Mouse (Mus musculus) C2C12 (cell line): ENCODE data around the gene Sirt2. TPM values are rescaled to one million over a fixed set of nuclear protein-coding genes. Genes with fewer than 3 reads are reported as not detected.
A peak's percentile ranks its signal among the peaks of the same experiment; 100 is the strongest.

Experiments used
- H3K27me3 ChIP-seq: one replicate; pipeline ENCODE4 v1.6.1; 2011; ENCODE audit not compliant: control insufficient read depth, insufficient read depth, insufficient read length
- H3K36me3 ChIP-seq: one replicate; pipeline ENCODE4 v1.6.1; 2011; ENCODE audit not compliant: control insufficient read depth, insufficient read depth
- H3K4me3 ChIP-seq: one replicate; pipeline ENCODE4 v1.5.1; 2011; ENCODE audit warnings: mild to moderate bottlenecking, control low read depth; ENCODE audit not compliant: poor library complexity, insufficient read depth, severe bottlenecking
- H3K79me2 ChIP-seq: one replicate; pipeline ENCODE4 v1.6.1; 2011; ENCODE audit not compliant: control insufficient read depth, insufficient read depth
- H3K79me3 ChIP-seq: one replicate; pipeline ENCODE4 v1.6.1; 2011; ENCODE audit warnings: low read depth, control low read depth
- H3ac ChIP-seq: one replicate; pipeline ENCODE3; 2011; ENCODE audit warnings: low read depth; ENCODE audit not compliant: control insufficient read depth, insufficient read length
- CEBPB ChIP-seq: IDR thresholded peaks from one replicate; pipeline ENCODE4 v1.6.1; 2011; ENCODE audit warnings: low read depth, mild to moderate bottlenecking, control low read depth, moderate library complexity
- CTCF ChIP-seq: IDR thresholded peaks from one replicate; pipeline ENCODE4 v1.5.1; 2011; ENCODE audit not compliant: control insufficient read depth, insufficient read depth, insufficient read length
- FOSL1 ChIP-seq: IDR thresholded peaks from one replicate; pipeline ENCODE4 v1.8.0; 2011; ENCODE audit warnings: mild to moderate bottlenecking, low read length; ENCODE audit not compliant: poor library complexity, insufficient read depth, severe bottlenecking
- MAX ChIP-seq: IDR thresholded peaks from one replicate; pipeline ENCODE4 v1.6.1; 2011; ENCODE audit warnings: mild to moderate bottlenecking, control low read depth
- MYOD1 ChIP-seq: IDR thresholded peaks from one replicate; pipeline ENCODE4 v1.6.1; 2011; ENCODE audit warnings: low read depth; ENCODE audit not compliant: control insufficient read depth, insufficient read length
- MYOG ChIP-seq: IDR thresholded peaks from one replicate; pipeline ENCODE4 v1.6.1; 2011; ENCODE audit not compliant: control insufficient read depth, insufficient read length; ENCODE audit errors: extremely low read depth
- USF1 ChIP-seq: IDR thresholded peaks from one replicate; pipeline ENCODE4 v1.6.1; 2011; ENCODE audit warnings: low read depth, mild to moderate bottlenecking, control low read depth, moderate library complexity
- polyA plus RNA-seq: library from polyadenylated mRNA; unstranded; fragments of >200 nt; fragmentation: generic; extraction: Trizol; gene quantifications from one replicate; pipeline ENCODE4 v1.2.1, GENCODE M21; 2012; ENCODE audit warnings: missing spikeins

Sirt2 gene
- polyA plus RNA-seq, 1 experiment = 48.9 TPM

DNA sequence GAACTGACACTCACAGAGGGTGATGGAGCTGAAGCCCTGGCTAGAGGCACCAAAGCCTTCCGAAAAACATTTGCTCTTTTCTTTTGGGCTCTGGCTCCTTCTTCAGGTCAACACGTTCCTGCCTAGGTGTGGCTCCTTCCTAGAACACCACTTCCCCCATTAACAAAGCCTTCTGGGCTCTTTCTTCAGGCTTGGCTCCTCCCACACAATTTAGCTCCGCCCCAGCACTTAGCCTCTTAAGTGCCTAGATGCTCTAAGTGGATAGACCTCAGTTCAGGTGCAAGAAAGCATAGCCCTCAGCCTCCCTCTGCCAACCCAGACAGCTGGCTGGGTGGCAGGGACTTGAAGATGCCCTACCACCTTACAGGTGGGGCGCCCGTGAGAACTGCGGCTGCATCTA is 30.8 kb upstream of the Sirt2 start:
- no peak overlapping the region for H3K4me3 ChIP-seq
- no peaks in the 10 kb centered on the region for H3K79me3 ChIP-seq
- no peaks in the 10 kb centered on the region for H3K27me3 ChIP-seq
- no peak overlapping the region for H3ac ChIP-seq
- H3K79me2 ChIP-seq = peaks cover 3% of the 10 kb centered on the region
- H3K36me3 ChIP-seq = peaks cover 11% of the 10 kb centered on the region
- no peak for TF ChIP-seq USF1
- no peak for TF ChIP-seq FOSL1
- TF ChIP-seq CTCF = no peak
- no peak for TF ChIP-seq CEBPB
- TF ChIP-seq MAX = no peak

- H3ac ChIP-seq = no peak overlapping the region
- no peak for TF ChIP-seq USF1
- TF ChIP-seq CEBPB = no peak
- TF ChIP-seq MYOG = no peak
- TF ChIP-seq MYOD1 = no peak
- TF ChIP-seq MAX = no peak
- no peak for TF ChIP-seq FOSL1
- H3K4me3 ChIP-seq = no peak overlapping the region
- H3K36me3 ChIP-seq = peaks cover 11% of the 10 kb centered on the region
- H3K79me2 ChIP-seq = peaks cover 11% of the 10 kb centered on the region
- H3K79me3 ChIP-seq = peaks cover 3% of the 10 kb centered on the region
- H3K27me3 ChIP-seq = no peaks in the 10 kb centered on the region
Observed at GRCm38 (mm10) chr7:28739829-28740228, 26.7 kb upstream of the Sirt2 start.

GRCm38 (mm10) chr7:28740949-28741348 is 25.6 kb upstream of the Sirt2 start:
- TF ChIP-seq MYOD1 (no peak), FOSL1 (no peak), CTCF (no peak), CEBPB (no peak), MYOG (no peak), MAX (no peak), USF1 (no peak)
- H3K79me3 ChIP-seq = peaks cover 3% of the 10 kb centered on the region
- H3K79me2 ChIP-seq = peaks cover 11% of the 10 kb centered on the region
- H3ac ChIP-seq = peak overlapping the region; percentile 94
- peak overlapping the region; percentile 68 for H3K4me3 ChIP-seq
- H3K27me3 ChIP-seq = no peaks in the 10 kb centered on the region
- H3K36me3 ChIP-seq = peaks cover 11% of the 10 kb centered on the region

DNA sequence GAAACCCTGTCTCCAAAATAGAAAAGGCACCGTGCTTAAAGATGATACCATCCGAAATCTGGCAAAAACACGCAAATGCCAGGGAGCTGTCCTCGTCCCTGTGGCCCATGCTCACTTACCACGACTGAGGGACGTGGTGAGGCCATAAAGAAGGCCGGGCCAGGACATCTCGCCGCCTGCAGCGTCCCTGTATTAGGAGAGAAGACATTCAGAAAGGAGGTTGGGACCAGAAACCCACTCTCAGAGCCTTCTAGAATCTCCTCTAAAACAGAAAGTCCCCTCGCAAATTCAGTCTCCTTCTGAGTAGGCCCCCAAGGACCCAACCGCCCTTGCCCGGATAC is 25.2 kb upstream of the Sirt2 start:
- no peaks in the 10 kb centered on the region for H3K27me3 ChIP-seq
- TF ChIP-seq MYOG = no peak
- no peak for TF ChIP-seq MAX
- TF ChIP-seq FOSL1 = no peak
- no peak for TF ChIP-seq CEBPB
- TF ChIP-seq USF1 = no peak
- TF ChIP-seq CTCF = no peak
- no peak for TF ChIP-seq MYOD1
- H3K79me3 ChIP-seq = peaks cover 3% of the 10 kb centered on the region
- H3K4me3 ChIP-seq = peak overlapping the region; percentile 68
- H3K79me2 ChIP-seq = peaks cover 11% of the 10 kb centered on the region
- peak overlapping the region; percentile 94 for H3ac ChIP-seq
- peaks cover 11% of the 10 kb centered on the region for H3K36me3 ChIP-seq

DNA sequence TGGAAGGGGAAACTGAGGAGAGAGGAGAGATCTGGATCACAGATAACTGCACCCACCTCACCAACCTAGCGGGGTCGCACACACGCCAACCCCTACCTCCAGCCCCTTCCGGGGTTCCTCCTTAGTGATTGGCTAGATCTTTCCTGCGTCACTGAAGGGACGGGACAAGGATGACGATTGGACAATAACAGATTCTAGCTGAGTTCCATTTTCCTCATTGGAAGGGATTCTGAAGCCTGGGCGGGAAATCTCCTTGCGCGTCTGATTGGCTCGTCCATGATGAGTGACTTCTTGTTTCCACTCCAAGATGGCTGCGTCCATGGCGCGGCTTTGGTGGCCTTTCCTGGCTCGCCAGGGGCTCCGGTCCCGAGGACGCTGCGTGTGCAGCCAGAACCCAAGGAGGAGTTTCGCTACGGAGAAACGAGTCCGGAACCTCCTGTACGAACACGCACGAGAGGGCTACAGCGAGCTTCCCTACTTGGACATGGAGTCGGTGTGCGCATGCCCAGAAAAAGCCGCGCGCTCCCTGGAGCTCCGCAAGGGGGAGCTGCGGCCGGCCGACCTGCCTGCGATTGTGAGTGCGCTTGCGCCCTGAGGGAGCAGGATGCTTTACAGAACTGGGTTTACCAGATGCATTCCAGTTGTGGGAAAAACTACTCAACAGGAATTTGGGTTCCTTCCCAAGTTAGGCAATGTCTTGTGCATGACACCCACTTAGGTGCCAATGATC is 24.7 kb upstream of the Sirt2 start, which contains the start of the genes Mrps12 and Sars2:
TSS of gene Mrps12 (minus strand) at position 112 of the 730 bp plus-strand sequence.
TSS of gene Sars2 (plus strand) at position 284 of the 730 bp plus-strand sequence.
- H3K27me3 ChIP-seq = no peaks in the 10 kb centered on the region
- H3K79me3 ChIP-seq = peaks cover 3% of the 10 kb centered on the region
- peak within 1 kb of the TSS; percentile 94 for H3ac ChIP-seq
- H3K79me2 ChIP-seq = peaks cover 11% of the 10 kb centered on the region
- peaks cover 11% of the 10 kb centered on the region for H3K36me3 ChIP-seq
- no peak for TF ChIP-seq MYOD1
- peak; percentile 66 for TF ChIP-seq CEBPB
- no peak for TF ChIP-seq MYOG
- TF ChIP-seq CTCF = peak; percentile 83
- peak within 1 kb of the TSS; percentile 68 for H3K4me3 ChIP-seq

DNA sequence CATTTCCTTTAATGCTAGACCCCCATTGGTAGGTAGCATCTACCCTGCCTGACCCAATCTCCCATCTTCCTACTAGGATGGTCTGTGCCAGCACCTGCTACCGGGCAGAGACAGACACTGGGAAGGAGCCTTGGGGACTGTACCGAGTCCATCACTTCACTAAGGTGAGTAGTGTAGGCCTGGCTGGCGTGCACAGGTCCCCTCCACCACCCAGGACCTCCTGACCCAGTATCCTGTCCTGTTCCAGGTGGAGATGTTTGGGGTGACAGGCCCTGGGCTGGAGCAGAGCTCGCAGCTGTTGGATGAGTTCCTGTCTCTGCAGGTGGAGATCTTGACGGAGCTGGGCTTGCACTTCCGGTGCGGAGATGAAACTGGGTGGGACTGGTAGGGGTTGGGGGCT is 16.6 kb upstream of the Sirt2 start:
- Histone ChIP-seq H3K79me2 (no peaks in the 10 kb centered on the region), H3K79me3 (no peaks in the 10 kb centered on the region), H3K4me3 (no peak overlapping the region), H3ac (no peak overlapping the region), H3K36me3 (no peaks in the 10 kb centered on the region), H3K27me3 (no peaks in the 10 kb centered on the region)
- TF ChIP-seq USF1 (no peak), MYOG (no peak), CTCF (no peak), FOSL1 (no peak), CEBPB (no peak), MAX (no peak)

DNA sequence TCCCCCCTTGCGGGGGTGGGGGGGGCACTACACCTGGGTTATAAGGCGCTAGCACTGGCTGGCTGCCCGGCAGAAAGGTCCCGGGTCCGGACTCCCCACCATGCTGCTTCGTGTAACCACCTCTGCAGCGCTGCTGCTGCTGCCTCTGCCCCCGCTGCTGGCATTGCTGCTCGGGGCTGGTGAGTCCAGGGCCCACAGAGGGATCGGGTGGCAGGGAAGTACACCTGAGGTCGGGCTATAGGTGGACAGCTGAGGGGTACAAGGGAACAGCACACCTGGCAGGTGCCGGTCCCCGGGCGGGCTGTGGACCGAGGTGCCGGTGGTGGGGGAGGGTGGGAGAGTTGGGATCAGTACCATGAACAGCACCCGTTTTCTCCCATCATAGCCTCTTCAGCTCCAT is 10.5 kb upstream of the Sirt2 start, which contains the start of gene Ccer2:
TSS of gene Ccer2 (plus strand) at position 96 of the 400 bp plus-strand sequence.
- no peak within 1 kb of the TSS for H3K4me3 ChIP-seq
- no peaks in the 10 kb centered on the region for H3K79me3 ChIP-seq
- no peaks in the 10 kb centered on the region for H3K36me3 ChIP-seq
- TF ChIP-seq USF1 (no peak), MAX (no peak), MYOG (no peak), CTCF (no peak), MYOD1 (no peak), FOSL1 (no peak), CEBPB (no peak)
- no peaks in the 10 kb centered on the region for H3K27me3 ChIP-seq
- H3K79me2 ChIP-seq = no peaks in the 10 kb centered on the region
- no peak within 1 kb of the TSS for H3ac ChIP-seq
